Mouse (Mus musculus): ENCODE results near the gene Sv2c.

The Sv2c gene

GRCm38 (mm10) chr13:95944621-95945020 lies 187.8 kb downstream of the Sv2c start:
- in situ Hi-C loops (cut with MboI) = no loop called here

GRCm38 (mm10) chr13:95943919-95944318 lies 188.5 kb downstream of the Sv2c start:
- in situ Hi-C loops (cut with MboI) = no loop called here

GRCm38 (mm10) chr13:95942587-95942986 lies 189.8 kb downstream of the Sv2c start:
- in situ Hi-C loops (cut with MboI) = no loop called here

- in situ Hi-C loops (cut with MboI) = no loop called here
Measured at GRCm38 (mm10) chr13:95941861-95942260, 190.5 kb downstream of the Sv2c start.

- in situ Hi-C loops (cut with MboI) = no loop called here
Measured at GRCm38 (mm10) chr13:95940811-95941210, 191.6 kb downstream of the Sv2c start.

- in situ Hi-C loops (cut with MboI) = no loop called here
Measured at GRCm38 (mm10) chr13:95924201-95924621, 208.2 kb downstream of the Sv2c start.

- in situ Hi-C loops (cut with MboI) = no loop called here
Measured at GRCm38 (mm10) chr13:95922626-95923025, 209.8 kb downstream of the Sv2c start.

GRCm38 (mm10) chr13:95918624-95919284 lies 213.6 kb downstream of the Sv2c start:
- in situ Hi-C loops (cut with MboI) = no loop called here

GRCm38 (mm10) chr13:95913046-95913406 lies 219.4 kb downstream of the Sv2c start:
- in situ Hi-C loops (cut with MboI) = no loop called here

GRCm38 (mm10) chr13:95912157-95913045 lies 220.0 kb downstream of the Sv2c start:
- in situ Hi-C loops (cut with MboI) = no loop called here

GRCm38 (mm10) chr13:95910270-95910669 lies 222.1 kb downstream of the Sv2c start:
- in situ Hi-C loops (cut with MboI) = no loop called here

GRCm38 (mm10) chr13:95909244-95909643 lies 223.1 kb downstream of the Sv2c start:
- in situ Hi-C loops (cut with MboI) = no loop called here

Data from mature B cell (primary cell).